Mouse (Mus musculus) brain, adult 2 months (tissue): ENCODE results near the gene Lrrk1.
A peak's percentile ranks its signal among the peaks of the same experiment; 100 is the strongest.
"Not testable (repeated sequence)": the region's sequence is repeated elsewhere in the genome, so short reads cannot be mapped to it uniquely, and the experiment has no call there.

ENCODE experiments used
- DNase-seq: peaks from one replicate; pipeline ENCODE4 v3.0.0; 2011; ENCODE audit warnings: low read depth, low spot score

Gene Lrrk1

GRCm38 (mm10) chr7:66195881-66196280, 192.3 kb downstream of the Lrrk1 start:
- DNase-seq, result no peak

GRCm38 (mm10) chr7:66194511-66194910, 193.6 kb downstream of the Lrrk1 start:
- no peak for DNase-seq

GRCm38 (mm10) chr7:66190385-66190784, 197.8 kb downstream of the Lrrk1 start:
- DNase-seq, result not testable (repeated sequence)

- no peak for DNase-seq
These were observed 200.4 kb downstream of the Lrrk1 start for GRCm38 (mm10) chr7:66187581-66188231.

GRCm38 (mm10) chr7:66185370-66185769, 202.8 kb downstream of the Lrrk1 start:
- DNase-seq, result no peak

GRCm38 (mm10) chr7:66184026-66184425, 204.1 kb downstream of the Lrrk1 start:
- DNase-seq, result no peak

- no peak for DNase-seq
These were observed 204.7 kb downstream of the Lrrk1 start for GRCm38 (mm10) chr7:66183404-66183803.

- no peak for DNase-seq
These were observed 206.0 kb downstream of the Lrrk1 start for GRCm38 (mm10) chr7:66182075-66182715.

GRCm38 (mm10) chr7:66180711-66181365, 207.3 kb downstream of the Lrrk1 start:
- DNase-seq, result no peak

- no peak for DNase-seq
These were observed 207.9 kb downstream of the Lrrk1 start for GRCm38 (mm10) chr7:66180260-66180659.

GRCm38 (mm10) chr7:66179711-66180110, 208.4 kb downstream of the Lrrk1 start:
- DNase-seq, result no peak

- DNase-seq, result peak; percentile 50
These were observed 209.0 kb downstream of the Lrrk1 start for GRCm38 (mm10) chr7:66179120-66179581.

GRCm38 (mm10) chr7:66178101-66178500, 210.0 kb downstream of the Lrrk1 start:
- DNase-seq, result no peak

- DNase-seq, result no peak
These were observed 211.2 kb downstream of the Lrrk1 start for GRCm38 (mm10) chr7:66176929-66177328.
